Mouse (Mus musculus) bone marrow, adult 2 months (tissue): ENCODE measurements around the gene Fads2. TPM values are rescaled to one million over a fixed set of nuclear protein-coding genes. Genes with fewer than 3 reads are reported as not detected.

Experiments used
- H3K27ac ChIP-seq: fragments of 200-500 bp; 2 replicates; pipeline ENCODE4 v1.5.1; 2012; ENCODE audit warnings: low read depth, mild to moderate bottlenecking, control low read depth, inconsistent platforms, low read length; ENCODE audit not compliant: control insufficient read depth, poor library complexity, insufficient read depth
- H3K4me1 ChIP-seq: fragments of 200-500 bp; 2 replicates; pipeline ENCODE4 v1.6.1; 2011; ENCODE audit warnings: low read length; ENCODE audit not compliant: control insufficient read depth, insufficient read depth
- H3K4me3 ChIP-seq: fragments of 200-500 bp; replicated peaks from 2 replicates; pipeline ENCODE3; 2011; ENCODE audit warnings: mild to moderate bottlenecking, low read depth, low read length, control low read depth; ENCODE audit not compliant: control insufficient read depth
- CTCF ChIP-seq: fragments of 200-500 bp; IDR thresholded peaks from 2 replicates; pipeline ENCODE4 v1.5.1; 2011; ENCODE audit warnings: low read length, control low read depth; ENCODE audit not compliant: control insufficient read depth, insufficient read depth
- POLR2A ChIP-seq: fragments of 200-500 bp; IDR thresholded peaks from 2 replicates; pipeline ENCODE4 v1.6.1; 2011; ENCODE audit warnings: low read depth, mild to moderate bottlenecking, control low read depth, low read length, borderline replicate concordance; ENCODE audit not compliant: control insufficient read depth
- WGBS: fragments of 180-500 bp; shearing (Covaris S2); methylation state at CpG from one replicate; pipeline ENCODE4 v1.1.7; 2018; 5-methylcytosine and 5-hydroxymethylcytosine counted together
- polyA plus RNA-seq: library from polyadenylated mRNA; stranded (reverse); fragments of >200 nt; gene quantifications from 2 replicates; pipeline ENCODE4 v1.2.4, GENCODE M21; 2011; ENCODE audit warnings: low replicate concordance; ENCODE audit not compliant: missing spikeins, insufficient read depth, insufficient read length

The Fads2 gene
- polyA plus RNA-seq, 1 experiment, result 17.5 TPM

DNA sequence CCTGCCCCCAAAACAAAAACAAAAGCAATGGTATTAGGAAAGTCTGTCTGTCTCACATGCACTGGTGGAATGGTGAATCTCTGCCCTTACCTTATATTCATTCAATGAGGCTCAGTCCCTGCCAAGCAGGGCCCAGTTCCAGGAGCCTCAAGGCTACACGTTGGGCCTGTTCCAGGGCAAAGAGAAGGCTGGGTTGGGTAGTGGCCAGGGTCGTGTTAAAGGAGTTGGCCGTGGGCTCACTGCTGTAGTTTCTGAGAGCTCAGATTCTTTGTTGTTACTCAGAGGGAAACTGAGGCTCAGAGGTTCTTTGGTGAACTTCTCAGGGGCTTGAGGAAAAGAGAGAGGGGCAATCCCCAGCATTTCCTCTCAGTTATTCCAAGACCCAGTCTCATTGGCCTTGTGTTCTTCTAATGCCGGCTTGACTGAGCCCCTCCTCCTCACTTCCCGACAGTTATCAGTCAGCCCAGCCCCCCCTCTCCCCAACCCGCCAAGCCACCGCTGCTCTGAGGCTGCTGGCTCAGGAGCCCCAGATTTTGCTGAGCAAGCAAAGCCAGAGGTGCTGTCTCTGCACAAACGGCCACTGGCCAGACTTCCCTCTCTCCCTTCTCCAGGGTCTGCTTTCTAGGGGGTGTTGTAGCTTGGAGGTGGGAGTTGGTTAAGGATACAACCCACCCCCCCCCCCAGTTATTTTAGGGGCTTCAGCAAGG lies 76.2 kb downstream of the Fads2 start:
- no peak overlapping the region for H3K27ac ChIP-seq
- no peak for TF ChIP-seq POLR2A
- TF ChIP-seq CTCF, result no peak
- 14% methylated on average over 8 of the region's 8 CpGs for WGBS
- no peak overlapping the region for H3K4me3 ChIP-seq
- peaks cover 5% of the 10 kb centered on the region; the same call in 1 of the 2 replicates for H3K4me1 ChIP-seq

DNA sequence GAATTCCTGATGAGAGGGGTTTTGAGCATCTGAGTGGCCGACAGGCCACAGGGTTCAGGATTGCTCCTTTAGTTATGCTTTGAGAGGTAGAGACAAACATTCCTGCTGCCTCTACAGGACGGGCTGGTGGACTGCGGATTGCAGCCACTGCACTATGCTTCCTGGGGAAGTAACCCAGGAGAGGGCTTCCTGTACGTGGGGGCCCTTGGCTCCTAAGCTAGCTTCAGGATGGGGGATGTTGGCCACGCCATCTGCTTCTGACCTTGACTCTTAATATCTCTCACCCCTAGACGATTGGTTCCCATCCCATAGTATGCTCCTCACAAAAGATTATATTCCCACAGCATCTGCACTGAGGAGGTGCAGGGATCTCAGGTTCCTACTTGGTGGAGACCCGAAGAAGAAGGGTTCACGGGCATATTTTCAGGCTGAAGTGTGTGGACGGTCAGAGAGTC lies 78.2 kb downstream of the Fads2 start:
- WGBS, result 19% methylated on average over 9 of the region's 9 CpGs
- no peak overlapping the region for H3K4me3 ChIP-seq
- peak overlapping the region; percentile 22; the same call in 1 of the 2 replicates for H3K27ac ChIP-seq
- TF ChIP-seq POLR2A (no peak), CTCF (no peak)
- H3K4me1 ChIP-seq, result peaks cover 5% of the 10 kb centered on the region; the same call in 1 of the 2 replicates

DNA sequence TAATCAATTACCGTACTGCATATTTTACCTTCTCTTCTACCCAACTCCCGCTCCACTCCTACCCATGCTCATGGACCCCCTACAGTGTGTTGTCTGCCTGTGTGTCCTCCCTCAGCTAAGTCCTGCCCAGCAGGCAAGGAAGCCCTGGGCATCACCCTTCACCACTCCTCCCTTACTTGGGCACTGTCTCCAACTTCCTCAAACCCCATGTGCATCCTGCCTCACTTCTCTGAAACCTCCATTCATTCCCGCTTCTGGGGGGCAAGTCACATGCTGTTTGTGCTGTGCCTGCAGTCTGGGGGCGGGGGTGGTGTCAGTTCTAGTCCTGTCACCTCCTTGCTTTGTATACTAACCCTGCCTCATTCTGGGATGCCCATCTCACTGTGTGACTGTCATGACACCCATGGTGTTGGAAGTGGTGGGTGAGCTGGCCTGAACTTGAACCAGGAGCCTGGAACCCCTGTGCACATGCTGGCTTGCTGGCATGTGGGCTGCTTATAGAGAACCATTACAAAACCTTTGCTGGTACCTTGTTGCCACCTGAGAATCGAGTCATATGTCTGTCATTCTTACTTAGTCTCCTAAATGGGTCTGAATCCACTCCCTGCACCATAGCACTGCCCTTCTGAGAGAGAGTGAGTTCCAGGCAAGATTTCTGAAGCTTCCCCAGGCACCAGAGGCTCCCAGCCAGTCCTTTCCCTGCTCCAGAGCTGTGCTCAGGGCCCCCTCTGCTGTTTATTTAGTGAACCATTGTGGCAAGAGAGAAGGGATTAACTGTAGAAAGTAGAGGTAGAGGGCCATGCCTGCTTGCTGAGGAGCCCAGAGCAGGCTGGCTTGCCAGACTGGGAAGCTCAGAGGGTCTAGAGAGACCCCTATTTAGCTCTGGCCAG lies 78.9 kb downstream of the Fads2 start:
- H3K4me1 ChIP-seq, result peaks cover 5% of the 10 kb centered on the region; the same call in 1 of the 2 replicates
- WGBS, result 49% methylated on average over 5 of the region's 5 CpGs
- H3K4me3 ChIP-seq, result no peak overlapping the region

DNA sequence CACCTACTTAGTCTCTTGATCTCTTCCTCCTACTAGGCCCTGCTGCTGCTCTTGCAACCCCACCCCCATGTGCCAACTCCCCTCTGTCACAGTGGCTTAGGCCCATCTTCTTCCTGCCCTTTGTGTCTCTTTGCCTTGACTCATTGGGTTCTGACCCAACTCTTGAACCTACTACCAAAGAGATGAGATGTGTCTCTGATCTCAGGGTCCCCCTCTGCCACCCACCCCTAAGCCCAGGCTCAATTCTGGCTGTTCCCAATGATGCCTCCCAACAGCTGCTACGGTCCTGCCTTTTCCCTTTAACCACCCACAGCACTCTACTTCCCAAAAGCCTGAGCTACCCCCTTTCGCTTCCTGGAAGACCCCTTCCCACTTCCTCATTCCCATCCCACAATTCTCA lies 79.6 kb downstream of the Fads2 start:
- 35% methylated on average over 2 of the region's 2 CpGs for WGBS
- peaks cover 5% of the 10 kb centered on the region; the same call in 1 of the 2 replicates for H3K4me1 ChIP-seq
- TF ChIP-seq POLR2A (no peak), CTCF (no peak)
- H3K27ac ChIP-seq, result no peak overlapping the region
- no peak overlapping the region for H3K4me3 ChIP-seq

More for the DNA sequence above, 78.9 kb downstream of the Fads2 start:
- TF ChIP-seq CTCF (no peak), POLR2A (no peak)
- peak overlapping the region; percentile 39; the same call in 1 of the 2 replicates for H3K27ac ChIP-seq

DNA sequence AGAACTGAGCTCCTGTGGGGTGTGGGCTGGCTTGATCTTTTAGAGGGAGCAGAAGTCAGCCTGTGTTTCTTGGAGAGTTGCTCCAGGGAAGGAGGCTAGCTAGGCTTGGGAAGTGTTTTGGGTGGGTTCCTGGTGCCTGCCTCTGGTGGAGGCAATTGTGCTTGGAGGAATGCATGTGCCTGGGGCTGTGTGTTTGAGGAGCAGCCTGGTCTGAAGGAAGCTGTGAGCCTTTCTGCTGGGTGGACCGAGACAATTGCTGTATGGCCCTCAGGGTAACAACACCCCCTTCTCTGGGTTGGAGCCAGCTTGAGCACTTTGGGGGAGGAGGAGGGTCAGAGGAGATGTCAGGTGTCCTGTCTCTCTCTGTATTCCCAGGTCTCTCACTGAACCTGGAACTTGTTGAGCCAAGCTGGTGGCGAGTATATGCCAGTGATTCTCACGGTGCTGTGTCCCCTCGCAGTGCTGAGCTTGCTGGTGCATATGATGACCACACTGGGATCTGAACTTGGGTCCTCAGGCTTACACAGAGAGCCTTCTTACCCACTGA lies 82.3 kb downstream of the Fads2 start:
- TF ChIP-seq POLR2A (no peak), CTCF (no peak)
- Histone ChIP-seq H3K4me3 (peak overlapping the region; percentile 21), H3K4me1 (peaks cover 5% of the 10 kb centered on the region; the same call in 1 of the 2 replicates), H3K27ac (no peak overlapping the region; the same call in 1 of the 2 replicates)
- 82% methylated on average over 4 of the region's 4 CpGs for WGBS

DNA sequence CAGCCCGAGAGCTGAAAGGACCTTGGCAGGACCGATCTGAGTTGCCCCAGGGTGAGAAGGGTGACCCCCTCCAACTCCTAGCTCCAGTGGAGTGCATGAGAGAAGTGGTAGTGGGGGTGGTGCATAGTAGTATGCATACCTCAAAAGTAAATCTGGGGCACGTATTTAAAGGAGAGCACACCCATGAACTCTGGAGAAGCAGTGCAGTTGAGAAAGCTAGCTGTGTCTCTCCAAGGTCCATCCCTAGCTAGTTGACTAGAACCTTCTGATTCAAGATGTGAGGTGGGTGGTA lies 83.1 kb downstream of the Fads2 start:
- peaks cover 5% of the 10 kb centered on the region; the same call in 1 of the 2 replicates for H3K4me1 ChIP-seq
- WGBS, result 3% methylated on average over 3 of the region's 3 CpGs
- TF ChIP-seq POLR2A (no peak), CTCF (no peak)
- no peak overlapping the region for H3K27ac ChIP-seq
- peak overlapping the region; percentile 56 for H3K4me3 ChIP-seq

DNA sequence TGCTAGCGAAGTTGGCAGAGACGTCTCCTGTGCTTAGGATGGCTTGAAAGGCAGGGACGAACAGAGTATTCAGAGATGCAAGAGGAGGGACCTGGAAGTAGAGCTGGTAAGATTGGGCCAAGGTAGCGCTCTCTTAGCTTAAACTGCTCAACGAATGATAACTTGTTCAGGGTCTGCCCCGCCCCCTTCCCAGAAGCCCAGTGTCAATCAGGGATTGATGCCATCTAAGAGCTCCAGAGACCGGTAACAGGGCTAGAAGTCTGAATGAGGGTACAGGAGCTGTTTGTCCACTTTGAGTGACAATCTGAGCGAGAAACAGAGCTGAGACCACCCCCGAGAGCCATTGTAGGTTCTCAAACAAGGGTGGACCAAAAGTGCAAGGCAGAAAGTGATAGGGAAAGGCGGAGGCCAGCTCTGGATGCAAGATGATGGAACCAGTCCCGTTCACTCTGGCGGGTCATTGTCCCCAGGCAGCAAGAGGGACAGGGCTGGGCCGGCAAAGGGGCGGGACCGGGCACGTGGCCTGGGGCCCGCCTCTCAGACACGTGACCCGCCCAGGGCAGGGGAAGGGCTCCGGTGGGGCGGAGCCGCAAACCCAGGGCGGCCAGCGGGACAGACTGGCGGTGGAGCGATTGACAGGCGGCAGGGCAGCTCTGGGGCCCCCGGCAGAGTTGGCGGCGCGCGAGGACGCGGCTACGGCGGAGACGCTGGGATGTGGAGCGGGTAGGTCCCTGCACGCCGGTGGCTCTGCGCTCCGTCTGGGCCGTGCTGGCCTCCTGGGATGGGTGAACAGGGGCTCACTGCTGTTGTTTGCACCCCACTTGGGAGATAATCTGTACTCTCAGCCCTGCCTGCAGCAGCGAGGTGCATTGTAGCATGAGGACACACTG lies 83.7 kb downstream of the Fads2 start:
- peak overlapping the region; percentile 56 for H3K4me3 ChIP-seq
- peak; percentile 67; the same call in 1 of the 2 replicates for TF ChIP-seq POLR2A
- TF ChIP-seq CTCF, result no peak
- peaks cover 4% of the 10 kb centered on the region; the same call in 1 of the 2 replicates for H3K4me1 ChIP-seq
- H3K27ac ChIP-seq, result peak overlapping the region; percentile 71
- 12% methylated on average over 44 of the region's 44 CpGs for WGBS
